Mouse (Mus musculus) ES-Bruce4 (cell line): ENCODE results near the gene A830005F24Rik.
"Not testable (repeated sequence)": the region's sequence is repeated elsewhere in the genome, so short reads cannot be mapped to it uniquely, and the experiment has no call there.

Experiments used
- CTCF ChIP-seq: IDR thresholded peaks from one replicate; pipeline ENCODE4 v1.8.1; 2011; ENCODE audit warnings: low read depth, low read length
- EP300 ChIP-seq: IDR thresholded peaks from 2 replicates; pipeline ENCODE4 v1.6.1; 2011; ENCODE audit warnings: low read depth, low read length; ENCODE audit not compliant: insufficient read depth
- POLR2A ChIP-seq: IDR thresholded peaks from one replicate; pipeline ENCODE4 v1.8.1; 2011; ENCODE audit warnings: low read length; ENCODE audit not compliant: insufficient read depth

DNA sequence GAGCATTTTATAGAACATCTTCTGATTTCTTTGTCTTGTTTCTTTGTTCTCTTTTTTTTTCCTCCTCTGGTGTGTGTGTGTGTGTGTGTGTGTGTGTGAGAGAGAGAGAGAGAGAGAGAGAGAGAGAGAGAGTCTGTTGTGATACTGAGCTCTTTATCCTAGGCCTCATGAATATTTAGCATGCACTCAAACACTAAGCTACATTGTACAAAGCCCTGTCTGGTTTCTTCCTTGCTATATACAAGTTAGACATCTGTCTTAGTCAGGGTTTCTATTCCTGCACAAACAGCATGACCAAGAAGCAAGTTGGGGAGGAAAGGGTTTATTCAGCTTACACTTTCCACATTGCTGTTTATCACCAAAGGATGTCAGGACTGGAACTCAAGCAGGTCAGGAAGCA, 5.8 kb downstream of the A830005F24Rik start:
- not testable (repeated sequence) for TF ChIP-seq POLR2A, CTCF, EP300
